8 mouse cellular contexts compared by ENCODE assay signal in the genomic region with DNA sequence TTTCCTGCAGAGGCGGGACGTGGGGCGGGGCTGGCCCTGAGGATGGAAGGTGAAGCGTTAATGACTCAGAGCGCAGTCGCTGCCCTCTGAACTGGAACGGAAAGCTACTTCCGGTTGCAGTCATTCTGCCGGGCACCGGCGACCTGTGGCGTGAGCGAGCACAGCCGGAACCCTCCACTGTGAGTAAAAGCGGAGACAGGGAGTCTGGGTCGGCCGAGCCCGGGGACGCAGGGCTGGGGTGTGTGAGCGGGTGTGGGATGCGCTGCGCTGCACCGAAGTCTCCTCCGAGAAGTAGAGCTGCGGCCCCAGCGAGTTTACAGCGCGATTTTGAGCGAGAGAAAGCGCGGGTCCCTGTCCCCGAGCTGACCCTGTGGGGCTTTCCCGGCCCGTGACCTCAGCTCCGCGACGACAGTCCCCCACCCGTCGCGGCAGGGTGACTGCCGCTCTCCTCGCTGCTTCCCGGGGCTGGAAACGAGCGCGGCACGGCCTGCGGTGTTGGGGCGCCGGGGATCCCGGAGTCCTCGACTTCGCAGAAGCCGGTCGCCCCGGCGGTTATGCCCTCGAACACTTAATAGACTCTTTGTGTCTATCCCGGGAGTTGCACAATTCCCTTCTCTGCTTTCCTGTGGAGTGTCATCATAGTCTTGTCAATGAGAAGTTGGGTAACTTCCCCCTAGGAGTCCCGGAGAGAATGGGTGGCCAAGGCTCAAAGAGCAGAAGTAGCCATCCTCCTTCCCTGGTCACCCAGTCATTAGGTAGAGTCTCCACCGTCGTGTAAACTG. TPM values are rescaled to one million over a fixed set of nuclear protein-coding genes. Genes with fewer than 3 reads are reported as not detected.
DNase-seq lines count a peak whose midpoint lies in the region; ATAC-seq and TF ChIP-seq lines count a peak whose summit lies in the region.

No protein-coding gene starts in this region.

- in situ Hi-C loops in Patski (cut with MboI; ENCODE audit: low pct_unique_long_range_greater_than_20kb), result no loop called here

- CTCF ChIA-PET in Patski (lab: Charles Lee), result interaction anchor here (1.1 to 1.7 kb wide), 2 partner anchors 13 to 29 kb away, joined by 3 to 4 read pairs; no protein-coding TSS in a partner anchor

- peaks cover 9% of the 10 kb centered on the region for H3K4me1 ChIP-seq in hindbrain, embryonic 15.5 days (replicated peaks)

- no peaks in the 10 kb centered on the region for H3K36me3 ChIP-seq in hindbrain, embryonic 15.5 days

- H3K4me3 ChIP-seq in hindbrain, embryonic 15.5 days, result peak overlapping the region; percentile 97

- WGBS in hindbrain, embryonic 15.5 days, result under 1% methylated on average over 62 of the region's 62 CpGs

- peak overlapping the region; percentile 81 for H3K27ac ChIP-seq in hindbrain, embryonic 15.5 days (replicated peaks)

- H3K9ac ChIP-seq in hindbrain, embryonic 15.5 days, result peak overlapping the region; percentile 78

- peak; percentile 95 for ATAC-seq in Patski
- peak; percentile 96 for ATAC-seq in hindbrain, embryonic 15.5 days (ENCODE audit: low FRiP score, low read depth)

- H3K4me2 ChIP-seq in hindbrain, embryonic 15.5 days, result peak overlapping the region; percentile 89

- DNase-seq in Patski (ENCODE audit: low read depth, low spot score), result peak; percentile 75
- peak; percentile 91 to 92 for DNase-seq in cerebellum, postnatal 14 days
- peak; percentile 68 to 78 for DNase-seq in frontal cortex, postnatal 25 days (ENCODE audit: low spot score in 2 of 2)
- peak; percentile 77 for DNase-seq in left cerebral cortex, adult 11 months (ENCODE audit: low spot score)
- DNase-seq in lung, postnatal 4 days, result peak; percentile 96
- DNase-seq in retina, postnatal 7 days (ENCODE audit: low read depth, low spot score), result peak; percentile 78
- DNase-seq in urinary bladder, adult 2 months (ENCODE audit: low spot score), result peak; percentile 75

- TF ChIP-seq CTCF in Patski (IDR thresholded peaks at IDR 0.05), result no peak

- H3K27me3 ChIP-seq in Patski, result no peaks in the 10 kb centered on the region
- no peaks in the 10 kb centered on the region for H3K27me3 ChIP-seq in hindbrain, embryonic 15.5 days

- no peaks in the 10 kb centered on the region for H3K9me3 ChIP-seq in hindbrain, embryonic 15.5 days

- POLR2A ChIA-PET in Patski (lab: Charles Lee), result interaction anchor here (0.8 kb wide), 1 partner anchor 58 kb away, joined by 3 read pairs; no protein-coding TSS in a partner anchor

RNA-seq across cellular contexts. Expression of gene Tank, which starts 14.8 kb away (rescaled TPM):
- 39.2 TPM for polyA plus RNA-seq in Patski (2021)
- 25.2 and 25.3 TPM in 2 replicates for polyA plus RNA-seq in hindbrain, embryonic 15.5 days (2015; fragmentation: Nextera tagmentation; extraction: Ambion mirVana)
- 30.7 and 40.8 TPM in 2 replicates for polyA plus RNA-seq in urinary bladder, adult 2 months (2012; rRNA removed)

Comparison
In these comparisons a context has a peak if more than half of its experiments do, and no peak if none do; other contexts are left out.
1. Peak in every context shown above with its lines: DNase-seq, ATAC-seq, H3K4me3 ChIP-seq and H3K27ac ChIP-seq.